Mouse (Mus musculus) cerebellum, adult 18-20 months (tissue): ENCODE data around the gene Adcy7.

Experiments used
- DNase-seq, 2 experiments: peaks; one replicate each; pipeline ENCODE4 v3.0.0; 2021

The Adcy7 gene

DNA sequence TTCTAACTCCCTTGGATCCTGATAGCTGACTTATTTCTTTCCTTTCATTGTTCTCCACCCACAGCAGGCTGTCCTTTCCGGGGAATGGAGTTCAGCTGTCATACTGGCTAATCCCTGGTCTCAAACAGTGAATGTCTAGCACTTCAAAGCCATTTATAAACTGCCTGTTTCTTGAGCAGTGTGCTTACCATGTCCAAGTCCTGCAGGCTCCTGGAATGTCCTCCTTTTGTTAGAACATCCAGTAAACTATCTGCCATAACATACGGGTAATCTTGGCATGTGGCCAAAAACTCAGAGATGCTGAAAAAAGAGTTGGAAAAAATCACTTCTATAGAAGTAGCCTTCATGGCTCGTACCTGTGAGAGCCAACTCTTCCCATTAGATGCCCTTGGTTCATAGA lies 67.0 kb downstream of the Adcy7 start:
- DNase-seq = peak; percentile 36 to 41

GRCm38 (mm10) chr8:88339887-88340695 lies 67.9 kb downstream of the Adcy7 start:
- DNase-seq = no peak

GRCm38 (mm10) chr8:88342026-88342425 lies 69.8 kb downstream of the Adcy7 start:
- no peak for DNase-seq

DNA sequence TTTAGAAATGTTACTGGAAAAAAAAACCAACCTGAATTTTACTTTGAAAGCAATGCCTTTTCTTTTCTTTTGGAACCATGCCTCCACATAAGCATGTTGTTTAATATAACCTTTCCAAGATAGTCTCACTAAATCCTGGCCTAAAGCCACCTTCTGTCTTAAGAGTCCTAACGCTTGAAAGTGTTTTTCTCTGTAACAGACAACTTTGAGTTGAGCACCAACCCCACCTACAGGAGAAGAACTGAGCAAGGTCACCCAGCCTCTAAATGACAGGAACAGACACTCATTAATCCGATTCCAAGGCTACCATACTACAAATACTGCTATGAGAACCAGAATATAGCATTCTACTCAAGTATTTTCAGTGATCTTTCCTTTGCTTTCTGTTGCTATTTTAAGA lies 76.8 kb downstream of the Adcy7 start:
- DNase-seq = no peak

GRCm38 (mm10) chr8:88357226-88357933 lies 85.2 kb downstream of the Adcy7 start:
- DNase-seq = no peak

DNA sequence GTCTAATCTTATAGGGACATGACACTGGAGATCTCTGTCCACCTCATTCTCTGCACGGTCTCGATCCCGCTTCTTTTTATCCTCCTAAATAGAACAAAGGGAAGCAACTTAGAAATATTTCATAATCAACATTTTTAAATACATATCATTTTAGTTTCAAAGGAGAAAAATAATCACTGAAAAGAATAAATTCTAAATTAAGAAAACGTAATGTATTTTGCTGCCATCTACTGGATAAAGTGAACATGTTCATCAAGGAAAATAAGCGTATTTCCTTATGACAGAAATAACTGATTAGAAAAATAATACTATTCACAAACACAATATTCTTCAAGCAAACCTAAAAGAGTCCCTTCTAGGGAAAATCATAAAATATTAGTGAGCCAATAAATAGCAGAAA lies 85.7 kb downstream of the Adcy7 start:
- DNase-seq = no peak

- no peak for DNase-seq
These were observed 87.8 kb downstream of the Adcy7 start for GRCm38 (mm10) chr8:88359959-88360358.

DNA sequence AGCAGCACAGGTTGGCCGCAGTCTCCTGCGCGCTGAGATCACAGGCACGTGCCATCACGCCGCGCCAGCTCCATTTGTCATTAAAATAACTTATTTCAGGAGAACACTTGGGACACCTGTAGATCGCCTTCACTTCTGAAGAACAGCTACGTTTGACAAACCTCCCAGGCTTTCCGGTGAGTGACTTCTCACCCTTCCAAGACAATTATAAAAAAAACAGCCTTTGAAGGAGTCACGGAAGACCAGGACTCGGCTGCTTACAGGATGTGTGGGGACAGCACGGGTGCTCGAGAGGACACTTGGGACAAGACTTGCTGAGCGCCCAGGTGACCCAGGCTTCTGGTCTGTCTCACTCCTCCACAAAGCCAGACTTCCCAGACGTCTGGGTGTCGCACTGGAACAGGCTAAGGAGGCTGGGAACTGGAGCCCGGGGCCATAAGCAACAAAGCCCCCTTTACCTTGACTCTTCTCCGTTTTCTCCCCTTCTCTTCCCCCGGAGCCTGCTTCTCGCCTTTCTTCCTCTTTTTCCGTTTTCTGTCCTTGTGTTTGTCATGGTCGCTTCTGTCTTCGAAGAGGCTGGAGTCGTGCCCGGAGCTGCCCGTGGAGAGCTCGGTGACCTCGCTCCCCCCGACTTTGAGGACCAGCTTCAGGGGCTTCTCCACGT lies 89.0 kb downstream of the Adcy7 start:
- DNase-seq = no peak

DNA sequence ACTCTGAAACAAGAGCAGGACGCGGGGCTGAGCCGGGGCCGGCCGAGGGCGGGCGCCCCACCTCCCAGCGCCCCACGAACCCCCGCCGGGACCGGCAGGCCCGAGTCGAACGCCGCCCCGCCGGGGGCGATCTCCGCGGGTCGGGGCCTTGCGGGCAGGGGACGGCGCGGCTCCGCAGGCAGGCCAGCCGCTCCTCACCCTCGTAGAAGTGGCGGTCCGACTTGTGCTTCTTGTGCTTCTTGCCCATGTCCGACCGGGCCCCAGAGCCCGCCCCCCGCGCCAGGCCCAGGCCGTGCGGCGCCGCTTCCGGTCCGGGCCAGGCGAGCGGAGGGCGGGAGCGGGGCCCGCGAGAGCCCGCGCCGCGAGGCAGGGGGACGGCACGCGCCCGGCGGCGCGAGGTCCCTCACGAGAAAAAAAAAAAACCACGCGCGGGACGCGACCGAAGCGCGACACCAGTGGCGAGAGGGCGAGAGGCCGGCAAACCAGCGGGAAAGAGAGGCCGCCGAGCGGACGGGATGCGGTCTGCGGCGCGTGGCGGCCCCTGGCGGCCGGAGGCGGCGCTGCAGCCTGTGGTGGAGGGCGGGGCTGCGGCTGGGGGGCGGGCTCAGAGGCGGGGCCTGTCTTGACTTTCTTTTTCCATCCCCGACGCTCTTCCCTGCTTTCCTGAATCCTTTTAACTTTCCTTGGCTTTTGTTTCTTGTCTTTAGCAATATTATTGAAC lies 89.7 kb downstream of the Adcy7 start, which contains the start of gene Brd7:
TSS of gene Brd7 (minus strand) at position 487 of the 721 bp plus-strand sequence.
- DNase-seq = peak; percentile 73 to 96

GRCm38 (mm10) chr8:88362446-88363150 lies 90.4 kb downstream of the Adcy7 start:
- DNase-seq = peak; percentile 37 to 44

- DNase-seq = peak in 1 of 2 experiments; percentile 23
These were observed 97.0 kb downstream of the Adcy7 start for GRCm38 (mm10) chr8:88369221-88369620.

GRCm38 (mm10) chr8:88369805-88370204 lies 97.6 kb downstream of the Adcy7 start:
- DNase-seq = no peak

GRCm38 (mm10) chr8:88371522-88371921 lies 99.3 kb downstream of the Adcy7 start:
- DNase-seq = no peak

DNA sequence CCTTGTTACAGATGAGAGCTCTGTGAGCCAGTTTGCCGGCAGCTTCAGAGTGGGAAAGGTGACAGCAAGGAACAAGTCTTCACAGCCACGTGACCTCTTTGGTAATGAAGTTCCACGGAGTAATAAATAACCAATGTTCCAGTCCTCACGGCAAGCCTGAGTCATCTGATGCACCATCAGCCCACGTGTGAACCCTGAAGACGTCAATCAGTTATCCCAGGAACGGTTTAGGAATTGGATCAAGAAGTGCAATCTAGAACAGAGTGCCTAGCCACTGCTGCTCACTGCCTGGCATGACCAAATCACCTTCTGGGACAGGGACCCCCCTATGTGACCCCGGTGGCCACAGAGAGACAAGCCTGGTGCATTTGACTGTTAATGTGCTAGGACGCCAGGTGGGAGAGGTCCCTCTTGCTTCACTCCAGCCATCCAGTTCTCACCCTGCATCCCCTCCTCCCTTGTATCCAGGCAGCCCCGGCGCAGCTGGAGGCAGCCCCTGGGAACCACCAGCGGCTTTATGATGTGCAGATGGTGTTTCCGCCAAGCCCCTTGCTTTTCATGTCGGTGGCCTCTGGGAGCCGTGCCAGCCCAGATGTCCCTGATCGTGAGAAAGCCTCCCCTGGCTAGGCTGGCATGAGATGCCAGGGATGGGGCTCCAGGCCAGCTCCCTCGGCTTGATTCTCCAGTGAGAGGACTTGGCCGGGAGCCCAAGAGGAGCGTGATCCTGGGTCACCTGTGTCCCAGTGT lies 104.8 kb downstream of the Adcy7 start:
- peak; percentile 32 for DNase-seq
